Mouse (Mus musculus) MEL (cell line): ENCODE results near the gene Prkcg.

Experiments used
- CTCF ChIP-seq, 3 experiments: IDR thresholded peaks in 2 of 3; conservative IDR thresholded peaks in 1 of 3; 2 replicates each; pipeline ENCODE4 v1.5.1; 2011 to 2012; ENCODE audit warnings: low read length in 3 of 3, low read depth in 2 of 3, mild to moderate bottlenecking in 2 of 3, improper control_type of control experiment in 1 of 3, inconsistent platforms in 1 of 3, mixed read lengths in 1 of 3, moderate library complexity in 1 of 3; ENCODE audit not compliant: control insufficient read depth in 1 of 3, insufficient read depth in 1 of 3, poor library complexity in 1 of 3, severe bottlenecking in 1 of 3
- EP300 ChIP-seq, 2 experiments: IDR thresholded peaks; 2 replicates each; pipeline ENCODE4 v1.6.1; 2011; ENCODE audit warnings: improper control_type of control experiment in 2 of 2, low read length in 2 of 2, low read depth in 1 of 2, mild to moderate bottlenecking in 1 of 2
- GABPA ChIP-seq: IDR thresholded peaks from 2 replicates; pipeline ENCODE4 v1.6.1; 2012; ENCODE audit warnings: low read depth, mild to moderate bottlenecking, inconsistent platforms, low read length, improper control_type of control experiment, moderate library complexity
- KAT2A ChIP-seq: conservative IDR thresholded peaks from 2 replicates; pipeline ENCODE4 v1.6.1; 2012; ENCODE audit warnings: low read depth, low read length, improper control_type of control experiment, inconsistent platforms
- MAZ ChIP-seq: IDR thresholded peaks from 2 replicates; pipeline ENCODE4 v1.6.1; 2012; ENCODE audit warnings: low read depth, mild to moderate bottlenecking, inconsistent platforms, low read length, improper control_type of control experiment
- MEF2A ChIP-seq: IDR thresholded peaks from 2 replicates; pipeline ENCODE4 v1.6.1; 2014; ENCODE audit warnings: low read depth, mild to moderate bottlenecking, inconsistent platforms, low read length, improper control_type of control experiment; ENCODE audit not compliant: poor library complexity, insufficient replicate concordance, severe bottlenecking; ENCODE audit errors: extremely low read depth
- MYC ChIP-seq: IDR thresholded peaks from 2 replicates; pipeline ENCODE4 v1.6.1; 2011; ENCODE audit warnings: low read depth, mild to moderate bottlenecking, low read length, improper control_type of control experiment, moderate library complexity
- POLR2A ChIP-seq, 2 experiments: IDR thresholded peaks; 2 replicates each; pipeline ENCODE4 v1.6.1; 2011 to 2012; ENCODE audit warnings: low read length in 2 of 2, mild to moderate bottlenecking in 2 of 2, control low read depth in 1 of 2, improper control_type of control experiment in 1 of 2, low read depth in 1 of 2, moderate library complexity in 1 of 2; ENCODE audit not compliant: control insufficient read depth in 1 of 2, insufficient read depth in 1 of 2, poor library complexity in 1 of 2
- POLR2AphosphoS2 ChIP-seq: IDR thresholded peaks from 2 replicates; pipeline ENCODE4 v1.6.1; 2011; ENCODE audit warnings: low read length, improper control_type of control experiment
- SIN3A ChIP-seq: IDR thresholded peaks from 2 replicates; pipeline ENCODE4 v1.6.1; 2012; ENCODE audit warnings: low read length, improper control_type of control experiment, inconsistent platforms
- UBTF ChIP-seq: IDR thresholded peaks from 2 replicates; pipeline ENCODE4 v1.6.1; 2012; ENCODE audit warnings: low read depth, mild to moderate bottlenecking, inconsistent platforms, low read length, improper control_type of control experiment, moderate library complexity, borderline replicate concordance; ENCODE audit not compliant: insufficient read depth
- USF1 ChIP-seq: IDR thresholded peaks from 2 replicates; pipeline ENCODE4 v1.6.1; 2014; ENCODE audit warnings: low read depth, mild to moderate bottlenecking, inconsistent platforms, low read length, improper control_type of control experiment, moderate library complexity
- ZC3H11A ChIP-seq: IDR thresholded peaks from 2 replicates; pipeline ENCODE4 v1.6.1; 2012; ENCODE audit warnings: low read depth, mild to moderate bottlenecking, inconsistent platforms, low read length, improper control_type of control experiment

DNA sequence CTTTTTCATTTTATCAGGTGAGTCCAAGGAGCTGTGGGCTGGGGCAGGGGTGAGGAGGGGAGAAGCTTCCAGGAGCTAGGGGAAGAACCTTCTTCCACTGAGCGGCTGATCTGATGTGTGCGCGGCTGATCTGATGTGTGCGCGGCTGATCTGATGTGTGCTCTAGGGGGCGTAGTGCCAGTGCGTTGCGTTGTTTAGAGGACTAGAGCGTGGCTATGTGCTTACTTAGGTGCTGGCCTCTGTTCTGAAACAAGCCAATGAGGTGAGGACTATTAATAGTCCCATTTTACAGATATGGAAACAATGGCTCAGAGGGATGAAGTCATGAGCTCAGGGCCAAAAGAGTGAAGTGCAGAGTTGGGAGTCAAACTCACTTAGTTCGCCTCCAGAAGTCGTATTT lies 50.0 kb downstream of the Prkcg start:
- TF ChIP-seq GABPA, result no peak
- TF ChIP-seq POLR2A (IDR thresholded peaks at IDR 0.05; ENCODE audit: control insufficient read depth in 1 of 2, insufficient read depth in 1 of 2, low read depth in 1 of 2, low read length in 2 of 2, poor library complexity in 1 of 2), result no peak
- no peak for TF ChIP-seq ZC3H11A
- TF ChIP-seq CTCF (IDR thresholded peaks at IDR 0.05 in 2 of 3, conservative IDR thresholded peaks at IDR 0.05 in 1 of 3; ENCODE audit: control insufficient read depth in 1 of 3, insufficient read depth in 1 of 3, low read depth in 2 of 3, low read length in 3 of 3, poor library complexity in 1 of 3, severe bottlenecking in 1 of 3), result no peak
- no peak for TF ChIP-seq MAZ
- no peak for TF ChIP-seq MEF2A
- no peak for TF ChIP-seq USF1
- TF ChIP-seq SIN3A, result no peak
- TF ChIP-seq UBTF, result no peak
- TF ChIP-seq MYC, result no peak
- no peak for TF ChIP-seq EP300 (IDR thresholded peaks at IDR 0.05; ENCODE audit: low read depth in 1 of 2, low read length in 2 of 2)
- TF ChIP-seq KAT2A, result no peak
- no peak for TF ChIP-seq POLR2AphosphoS2
